Mouse (Mus musculus) MN1 (cell line): ENCODE measurements around the gene Mmp21.
A peak's percentile ranks its signal among the peaks of the same experiment; 100 is the strongest.

ENCODE experiments used
- DNase-seq: peaks from one replicate; pipeline ENCODE4 v3.0.0-alpha.2; 2016; ENCODE audit warnings: low spot score

Gene Mmp21

DNA sequence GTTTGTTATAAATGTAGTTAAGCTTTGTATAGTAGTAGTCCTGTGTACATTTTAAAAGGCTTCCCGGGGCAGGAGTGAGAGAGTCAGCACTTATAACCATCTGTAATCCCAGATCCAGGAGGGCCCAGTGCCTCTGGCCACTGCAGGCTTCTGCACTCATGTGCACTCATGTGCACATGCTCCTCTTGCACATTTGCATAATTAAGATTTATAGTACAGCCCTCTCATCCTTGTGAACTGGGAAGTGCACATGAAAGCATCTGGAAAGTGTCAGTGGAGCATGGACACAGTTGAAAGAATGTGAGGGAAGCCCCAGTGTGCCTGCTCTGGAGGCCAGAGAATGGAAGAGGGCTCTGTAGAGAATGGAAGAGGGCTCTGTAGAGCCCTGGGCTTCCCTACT, 17.4 kb downstream of the Mmp21 start:
- DNase-seq = peak; percentile 57

DNA sequence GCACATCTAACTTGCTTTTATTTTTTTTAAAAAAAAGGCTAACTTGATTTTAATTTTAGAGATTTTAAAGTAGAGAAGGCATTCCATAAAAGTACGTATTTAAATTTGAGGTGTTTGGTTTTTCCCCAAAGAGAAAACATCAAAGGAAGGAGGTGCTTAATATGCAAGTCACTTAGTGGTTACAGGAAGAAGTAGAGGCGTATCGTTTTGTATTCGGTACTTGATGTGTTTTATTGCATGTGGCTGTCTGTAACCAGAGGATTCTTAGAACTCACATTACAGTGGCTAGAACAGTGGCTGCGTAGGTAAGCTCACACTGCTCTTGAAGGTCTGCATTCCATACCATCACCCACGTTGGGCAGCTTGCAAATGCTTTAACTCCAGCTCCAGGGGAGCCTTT, 34.1 kb downstream of the Mmp21 start:
- no peak for DNase-seq

DNA sequence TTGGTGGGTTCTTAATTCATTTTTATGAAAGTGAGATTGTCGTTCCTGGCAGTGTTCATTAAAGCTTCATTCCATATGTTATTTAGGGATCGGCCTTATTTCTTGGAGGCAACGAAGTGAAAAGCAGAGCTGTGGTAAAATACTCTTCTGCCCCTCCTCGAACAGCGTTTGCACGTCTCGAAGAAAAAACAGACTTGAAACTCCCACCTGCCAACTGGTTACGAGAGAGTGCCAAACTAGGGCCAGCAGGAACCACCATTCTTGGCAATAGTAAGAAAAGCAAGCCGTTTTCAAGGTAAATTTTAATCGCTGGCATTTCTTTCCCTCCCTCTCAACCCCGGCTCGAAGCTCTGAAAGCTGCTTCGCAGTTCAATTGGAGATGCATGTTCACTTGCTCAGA, 41.0 kb downstream of the Mmp21 start:
- no peak for DNase-seq

DNA sequence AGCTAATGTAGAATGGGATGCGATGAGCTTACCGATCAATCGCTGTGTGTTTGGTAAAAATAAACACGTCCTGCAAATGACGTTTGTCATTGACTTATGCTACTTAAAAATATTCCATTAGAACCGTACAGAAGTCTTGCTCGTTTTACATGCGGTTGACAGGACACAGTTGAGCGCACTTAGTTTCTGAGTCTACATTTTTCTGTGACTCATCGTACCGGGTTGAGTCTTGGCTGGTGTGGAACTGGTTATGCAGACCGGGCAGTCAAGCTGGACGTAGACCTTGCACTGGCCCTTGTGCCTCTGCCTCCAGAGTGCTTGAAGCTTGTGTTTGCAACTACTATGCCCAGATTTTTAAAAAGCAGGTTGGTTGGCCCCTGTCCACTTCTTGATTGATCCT, 41.6 kb downstream of the Mmp21 start:
- DNase-seq = peak; percentile 64

DNA sequence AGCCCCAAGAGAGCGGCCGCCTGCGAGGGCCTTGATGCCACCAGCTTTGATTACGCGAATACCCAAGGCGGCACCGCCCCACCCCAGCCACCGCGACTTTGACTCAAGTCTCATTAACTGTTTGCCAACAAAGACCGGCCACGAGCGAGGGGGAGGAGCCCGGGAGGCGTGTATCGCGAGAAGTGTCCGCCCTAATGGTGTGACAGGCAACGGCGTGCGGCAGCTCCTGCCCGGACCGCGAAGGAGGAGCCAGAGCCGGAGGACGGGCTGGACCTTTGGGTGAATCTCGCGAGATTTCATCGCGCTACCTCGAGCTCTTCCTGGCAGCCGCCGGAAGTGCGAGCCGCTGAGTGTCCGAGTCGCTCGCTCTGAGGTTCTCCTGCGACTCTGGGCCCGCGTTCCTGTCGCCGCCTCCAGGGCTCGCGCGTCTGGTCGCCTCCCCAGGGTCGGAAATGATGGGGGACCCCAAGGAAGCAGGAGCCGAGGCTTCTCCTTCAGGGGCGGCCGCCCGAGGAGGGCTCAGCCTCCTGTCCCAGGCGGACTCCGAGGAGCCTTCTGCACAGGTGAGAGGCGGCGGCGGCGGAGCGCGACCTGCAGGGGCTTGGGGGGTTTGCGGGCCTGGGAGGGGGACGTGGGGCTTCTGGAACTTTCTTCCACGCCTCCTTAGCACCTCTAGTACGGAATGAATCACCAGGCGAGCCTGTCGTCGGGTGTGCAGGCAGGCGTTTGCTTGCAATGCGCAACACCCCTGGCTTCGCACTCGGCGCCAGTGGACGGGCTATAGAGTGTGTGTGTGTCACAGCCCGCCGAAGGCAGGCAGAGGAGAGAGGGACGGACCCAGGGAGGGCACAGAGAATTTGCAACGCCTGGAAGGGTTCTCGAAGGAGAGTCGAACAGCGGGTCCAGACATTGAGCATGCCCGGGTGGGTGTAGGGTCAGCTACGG, 42.2 kb downstream of the Mmp21 start, which contains the start of gene Edrf1:
Gene Edrf1 (plus strand): TSS at position 183 of the 945 bp plus-strand sequence.
- DNase-seq = peak; percentile 99

DNA sequence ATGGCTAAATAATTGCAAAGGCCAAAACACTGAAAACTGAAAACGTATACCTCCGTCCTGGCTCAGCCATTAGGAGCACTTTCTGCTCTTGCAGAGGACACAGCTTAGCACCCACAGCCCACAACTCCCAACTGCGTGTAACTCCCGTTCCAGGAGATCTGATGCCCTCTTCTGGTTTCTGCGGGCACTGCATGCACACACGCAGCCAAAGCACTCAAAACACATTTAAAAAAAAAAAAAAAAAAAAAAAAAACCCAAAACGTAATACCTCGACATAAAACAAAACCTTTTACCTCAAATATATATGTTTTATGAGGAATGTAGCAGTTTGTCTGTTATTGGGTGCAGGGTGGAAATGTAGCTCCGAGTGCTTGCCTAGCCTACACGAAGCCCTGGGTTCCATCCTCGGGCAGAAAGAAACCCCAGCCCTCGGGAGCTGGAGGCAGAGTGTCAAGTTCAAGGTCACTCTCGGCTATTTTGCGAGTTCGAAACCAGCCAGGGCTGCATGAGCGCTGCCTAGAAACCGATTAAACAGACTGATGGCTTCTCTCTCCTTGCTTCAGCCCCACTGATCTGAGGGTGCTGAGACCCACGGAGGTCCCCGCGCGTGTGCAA, 43.0 kb downstream of the Mmp21 start:
- DNase-seq = peak; percentile 86

DNA sequence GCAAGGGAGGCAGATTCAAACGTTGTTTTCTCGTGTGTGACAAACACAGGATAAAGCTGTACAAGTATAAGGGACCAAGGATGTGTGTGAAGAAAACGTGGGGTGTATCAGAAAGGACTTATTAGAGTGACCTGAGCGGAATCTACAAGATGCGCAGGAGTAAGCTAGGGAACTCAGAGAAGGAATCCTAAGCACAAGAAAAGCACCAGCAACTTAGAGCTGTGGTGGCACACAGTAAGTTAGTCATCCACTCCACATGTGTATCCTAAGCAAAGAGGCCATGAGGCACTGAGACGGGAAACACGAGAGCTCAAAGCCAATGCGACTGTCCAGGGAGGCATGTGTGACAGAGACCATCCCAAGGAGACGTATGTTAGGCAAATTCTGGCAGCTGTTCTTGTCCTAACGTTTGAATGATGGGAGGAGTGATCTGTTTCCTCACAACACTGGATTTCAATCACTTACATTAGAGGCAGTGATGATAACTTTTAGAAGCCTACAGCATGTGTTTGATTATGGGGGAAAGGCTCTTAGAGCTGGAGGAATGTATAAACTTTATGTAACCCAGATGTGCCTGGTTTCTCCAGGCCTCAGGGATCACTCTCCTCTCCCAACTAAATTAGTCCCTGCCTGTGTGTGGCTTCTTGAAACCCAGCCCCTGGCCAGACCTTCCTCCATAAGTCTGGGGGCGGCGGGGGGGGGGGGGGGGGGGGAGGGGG, 44.8 kb downstream of the Mmp21 start:
- peak; percentile 28 for DNase-seq

DNA sequence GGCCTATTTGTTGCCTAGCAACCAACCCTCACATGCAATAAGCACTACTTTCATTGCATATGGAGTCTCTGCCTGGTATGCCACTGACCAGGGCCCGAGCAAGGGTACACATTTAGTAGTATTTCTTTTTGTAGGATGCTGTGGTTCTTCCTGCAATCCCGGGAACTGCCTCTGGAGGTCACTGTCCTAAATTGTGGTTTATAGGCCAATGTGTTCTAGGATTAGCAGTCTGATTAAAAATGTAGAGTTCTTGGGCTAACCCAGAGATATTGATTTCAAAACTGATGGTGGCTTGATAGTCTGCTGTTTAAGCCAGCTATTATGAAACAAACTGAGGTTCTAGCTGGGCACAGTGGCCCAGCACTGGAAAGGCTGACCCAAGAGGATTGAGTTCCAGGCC, 47.4 kb downstream of the Mmp21 start:
- DNase-seq = peak; percentile 49

DNA sequence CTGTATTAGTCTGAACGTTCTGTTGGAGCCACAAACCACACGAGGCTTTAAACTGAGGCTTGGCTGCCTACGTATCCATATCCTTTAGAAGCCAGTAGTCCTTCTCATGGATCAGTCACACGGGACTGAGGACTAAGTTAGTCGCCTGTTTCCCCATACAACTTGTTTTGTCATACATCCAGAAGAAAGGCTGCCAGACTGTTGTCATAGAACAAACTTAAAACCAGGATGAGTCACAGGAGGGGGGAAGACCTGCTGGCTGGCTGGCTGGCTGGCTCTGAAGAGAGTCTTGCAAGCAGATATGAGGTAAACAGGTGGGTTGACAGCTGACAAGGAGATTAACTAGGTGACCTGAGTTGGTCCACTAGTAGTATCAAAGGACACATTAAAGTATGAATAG, 49.0 kb downstream of the Mmp21 start:
- DNase-seq = no peak

DNA sequence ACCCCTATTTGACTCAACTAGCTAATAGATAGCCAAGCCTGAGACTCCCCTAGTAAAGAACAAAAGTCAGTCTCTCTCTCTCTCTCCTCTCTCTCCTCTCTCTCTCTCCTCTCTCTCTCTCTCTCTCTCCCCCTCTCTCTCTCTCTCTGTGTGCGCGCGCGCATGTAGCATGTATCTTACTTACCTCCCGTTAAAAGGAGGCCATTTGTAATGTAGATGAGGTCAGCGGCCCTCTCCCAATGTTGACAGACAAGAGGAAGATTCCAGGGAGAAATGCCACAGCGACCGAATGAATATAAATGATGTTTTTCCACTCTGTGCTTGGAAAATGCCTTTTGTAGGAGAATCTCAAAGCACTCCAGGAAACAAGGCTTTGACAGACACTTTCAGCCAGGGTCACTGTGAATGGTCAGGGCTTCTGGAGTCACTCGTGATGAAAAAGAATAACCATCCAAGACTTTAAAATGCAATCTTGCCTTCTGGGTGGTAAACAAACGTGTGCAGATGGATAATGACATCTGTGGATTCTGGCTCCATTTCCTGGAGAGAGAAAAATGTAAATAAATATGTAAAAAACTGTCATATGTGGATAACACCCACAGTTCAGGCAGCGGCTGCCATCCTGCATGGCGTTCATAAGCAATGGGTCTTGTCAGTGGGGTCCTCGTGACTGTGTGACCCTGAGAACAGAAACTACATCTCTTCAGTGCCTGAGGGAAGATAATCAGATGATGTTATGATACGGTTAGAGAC, 52.5 kb downstream of the Mmp21 start:
- no peak for DNase-seq
